Mouse (Mus musculus): ENCODE results near the gene Fam193b.
"Not testable (repeated sequence)": the region's sequence is repeated elsewhere in the genome, so short reads cannot be mapped to it uniquely, and the experiment has no call there.

Fam193b gene

GRCm38 (mm10) chr13:55571977-55572376 lies 1.1 kb upstream of the Fam193b start:
- DNase-seq (ENCODE audit: low spot score) = no peak

DNA sequence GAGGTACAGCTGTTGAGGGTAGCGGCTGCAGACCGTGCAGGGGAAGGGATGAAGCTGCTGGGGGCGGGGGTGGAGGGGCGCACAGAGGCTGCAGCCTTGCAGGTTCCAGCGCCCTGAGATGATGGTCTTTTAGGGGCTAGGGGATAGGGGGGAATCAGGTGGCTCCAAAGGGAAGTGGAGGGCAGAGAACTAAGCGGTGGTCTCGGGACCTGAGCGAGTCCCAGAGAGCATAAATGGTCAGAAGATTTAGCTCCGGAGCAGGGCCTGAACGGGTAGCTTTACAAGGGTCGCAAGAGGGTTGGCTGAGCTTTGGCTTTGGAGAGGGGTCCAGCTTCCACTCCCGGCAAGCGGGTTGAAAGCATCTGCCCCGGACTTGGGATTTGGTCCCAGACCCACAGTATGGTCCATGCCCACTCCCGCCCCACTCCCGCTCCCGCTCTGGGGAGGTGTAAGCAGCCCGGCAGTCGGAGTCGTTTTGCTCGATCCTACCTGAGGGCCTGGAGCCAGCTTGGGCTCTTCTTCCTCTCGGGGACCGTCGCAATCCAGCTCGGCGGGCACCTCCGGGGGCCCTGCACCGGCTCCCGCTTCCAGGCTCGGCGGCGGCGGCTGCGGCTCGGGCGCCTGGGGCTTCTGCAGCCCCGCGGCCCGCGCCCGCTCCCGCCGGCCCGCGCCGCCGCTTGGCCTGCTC lies 490 bp downstream of the Fam193b start:
- peak; percentile 21 for DNase-seq (ENCODE audit: low spot score)

DNA sequence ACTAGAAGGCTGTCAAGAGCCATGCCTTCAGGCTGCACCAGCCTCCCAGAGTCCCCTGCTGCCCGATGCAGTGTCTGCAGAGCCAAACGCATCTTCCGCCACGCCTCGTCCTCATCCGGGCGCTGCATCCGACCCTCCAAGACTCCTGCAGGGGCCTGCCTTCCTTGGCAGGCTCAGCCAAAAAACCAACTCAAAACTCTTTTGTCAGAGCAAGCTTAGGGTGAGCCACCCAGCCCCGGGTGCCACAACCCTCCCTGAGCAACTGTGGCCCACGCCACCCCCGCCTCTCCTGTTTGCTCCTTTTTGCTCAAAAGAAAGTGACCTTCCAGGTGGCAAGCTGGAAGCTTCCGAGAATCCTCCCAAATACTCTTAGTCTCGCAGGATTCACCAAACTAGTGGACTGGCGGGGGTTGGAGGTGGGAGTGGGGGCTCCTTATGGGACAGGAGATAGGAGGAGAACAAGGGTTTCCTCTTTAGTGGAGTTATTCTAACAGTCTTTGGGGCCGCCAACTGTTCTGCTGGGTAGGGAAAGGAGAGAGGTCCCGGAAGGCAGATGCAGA lies 1.1 kb downstream of the Fam193b start:
- DNase-seq (ENCODE audit: low spot score) = peak; percentile 33

- DNase-seq (ENCODE audit: low spot score) = not testable (repeated sequence)
These were observed 2.4 kb downstream of the Fam193b start for GRCm38 (mm10) chr13:55568524-55568923.

GRCm38 (mm10) chr13:55567949-55568348 lies 3.0 kb downstream of the Fam193b start:
- DNase-seq (ENCODE audit: low spot score) = no peak

- no peak for DNase-seq (ENCODE audit: low spot score)
These were observed 3.9 kb downstream of the Fam193b start for GRCm38 (mm10) chr13:55567001-55567400.

- no peak for DNase-seq (ENCODE audit: low spot score)
These were observed 7.5 kb downstream of the Fam193b start for GRCm38 (mm10) chr13:55563266-55563879.

- DNase-seq (ENCODE audit: low spot score) = no peak
These were observed 13.4 kb downstream of the Fam193b start for GRCm38 (mm10) chr13:55557499-55557898.

DNA sequence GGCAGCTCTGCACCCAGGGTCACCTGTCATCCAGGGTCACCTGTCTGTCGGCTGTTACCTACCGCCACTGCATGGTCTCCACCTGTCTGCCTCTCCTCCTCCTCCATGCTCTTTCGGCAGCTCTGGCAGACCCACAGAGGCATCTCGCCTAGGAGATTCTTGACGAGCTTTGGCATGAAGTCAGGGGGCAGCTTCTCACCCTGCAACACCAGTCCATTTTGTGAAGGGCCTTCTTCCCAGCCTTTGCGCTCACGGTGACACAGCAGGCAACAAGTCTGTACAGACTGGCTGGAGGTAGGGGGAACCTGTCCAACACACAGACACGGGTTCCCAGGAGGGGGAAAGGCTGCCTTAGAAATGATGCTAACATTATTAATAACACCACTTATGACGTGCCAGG lies 15.0 kb downstream of the Fam193b start:
- DNase-seq (ENCODE audit: low spot score) = no peak

GRCm38 (mm10) chr13:55549061-55549460 lies 21.9 kb downstream of the Fam193b start:
- DNase-seq (ENCODE audit: low spot score) = no peak

- DNase-seq (ENCODE audit: low spot score) = no peak
These were observed 22.5 kb downstream of the Fam193b start for GRCm38 (mm10) chr13:55548426-55548825.

GRCm38 (mm10) chr13:55547916-55548315 lies 23.0 kb downstream of the Fam193b start:
- no peak for DNase-seq (ENCODE audit: low spot score)

- DNase-seq (ENCODE audit: low spot score) = no peak
These were observed 26.1 kb downstream of the Fam193b start for GRCm38 (mm10) chr13:55544792-55545191.

DNA sequence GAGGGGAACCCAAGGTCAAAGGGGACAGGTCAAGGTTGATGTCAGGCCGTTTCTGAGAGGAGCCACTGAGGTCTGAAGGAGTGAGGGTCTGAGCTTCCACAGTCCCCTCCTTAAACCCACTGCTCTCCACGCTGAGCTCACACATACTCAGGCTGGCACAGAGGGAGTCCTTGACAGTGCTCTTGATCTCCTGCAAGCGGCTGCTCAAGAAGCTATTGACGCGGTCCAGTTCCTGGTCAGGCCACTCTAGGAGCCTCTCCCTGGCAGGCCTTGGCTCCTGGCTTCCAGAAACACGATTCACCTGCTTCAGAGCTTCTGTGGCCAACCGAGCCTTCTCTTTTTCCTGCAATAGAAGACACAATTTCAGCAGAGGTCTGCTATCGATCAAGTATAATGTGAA lies 27.5 kb downstream of the Fam193b start:
- no peak for DNase-seq (ENCODE audit: low spot score)

GRCm38 (mm10) chr13:55542891-55543290 lies 28.0 kb downstream of the Fam193b start:
- DNase-seq (ENCODE audit: low spot score) = no peak

DNA sequence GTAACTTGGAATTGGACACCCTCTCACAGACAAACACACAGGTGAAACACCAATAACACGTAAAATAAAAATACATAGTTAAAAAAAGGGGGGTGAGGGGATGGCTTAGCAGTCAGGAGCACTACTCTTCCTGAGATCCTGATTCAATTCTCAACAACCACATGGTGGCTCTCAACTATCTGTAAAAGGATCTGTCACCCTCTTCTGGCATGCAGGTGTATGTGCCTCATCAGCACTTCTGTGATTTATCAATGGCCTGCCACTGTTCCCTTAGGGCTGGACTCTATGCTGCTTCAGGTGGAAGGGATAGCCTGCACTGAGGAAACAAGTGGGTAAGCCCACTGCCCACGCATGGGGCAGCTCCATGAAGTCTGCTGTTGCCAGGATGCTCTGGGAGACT lies 30.0 kb downstream of the Fam193b start:
- no peak for DNase-seq (ENCODE audit: low spot score)

DNA sequence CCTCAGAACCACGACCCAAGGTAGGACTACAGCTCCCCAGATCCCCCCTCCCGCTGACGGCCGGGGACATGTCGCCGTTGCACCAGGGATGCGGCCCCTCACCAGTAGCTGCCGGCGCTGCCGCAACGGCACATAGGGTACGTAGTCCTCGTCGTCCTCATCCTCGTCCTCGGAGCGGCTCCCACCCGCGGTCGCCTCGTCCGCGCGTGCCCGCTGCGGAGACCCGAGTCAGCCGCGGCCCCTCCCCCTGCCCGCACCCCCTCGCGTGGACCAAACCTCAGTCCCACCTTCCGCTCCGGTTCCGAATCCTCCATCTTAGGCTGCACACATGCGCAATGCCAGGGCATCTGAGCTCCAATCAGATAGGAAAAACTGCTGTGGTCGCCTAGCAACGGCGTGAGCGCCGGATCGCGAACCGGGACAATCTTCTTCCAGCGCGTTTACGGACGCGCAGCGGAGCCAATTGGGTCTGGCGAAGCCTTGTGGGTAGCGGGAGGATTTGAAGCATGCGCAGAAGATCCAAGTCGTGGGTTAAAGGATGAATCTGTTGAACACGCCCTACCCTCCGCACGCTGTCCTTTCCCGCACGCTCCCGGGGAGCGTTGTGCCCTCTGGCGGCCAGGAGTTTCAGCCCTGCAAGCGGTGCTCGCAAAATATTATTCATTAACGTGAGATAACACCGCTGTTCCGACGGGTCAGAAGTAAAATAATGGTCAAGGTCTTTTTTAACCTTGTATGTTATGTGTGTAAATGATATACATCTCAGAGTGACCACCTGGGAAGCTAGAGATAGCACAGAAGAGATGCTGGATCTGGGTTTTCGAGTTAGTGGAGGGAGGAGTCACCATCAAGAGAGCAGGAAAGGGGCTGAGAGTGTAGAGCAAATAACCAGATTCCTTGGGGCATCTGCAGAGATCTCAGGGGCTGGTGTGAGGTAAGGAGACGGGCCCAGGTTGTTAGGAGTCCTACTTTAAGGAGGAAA lies 34.4 kb downstream of the Fam193b start, which contains the start of gene Ddx41:
TSS of gene Ddx41 (minus strand) at position 465 of the 982 bp plus-strand sequence.
- DNase-seq (ENCODE audit: low spot score) = peak; percentile 100

DNA sequence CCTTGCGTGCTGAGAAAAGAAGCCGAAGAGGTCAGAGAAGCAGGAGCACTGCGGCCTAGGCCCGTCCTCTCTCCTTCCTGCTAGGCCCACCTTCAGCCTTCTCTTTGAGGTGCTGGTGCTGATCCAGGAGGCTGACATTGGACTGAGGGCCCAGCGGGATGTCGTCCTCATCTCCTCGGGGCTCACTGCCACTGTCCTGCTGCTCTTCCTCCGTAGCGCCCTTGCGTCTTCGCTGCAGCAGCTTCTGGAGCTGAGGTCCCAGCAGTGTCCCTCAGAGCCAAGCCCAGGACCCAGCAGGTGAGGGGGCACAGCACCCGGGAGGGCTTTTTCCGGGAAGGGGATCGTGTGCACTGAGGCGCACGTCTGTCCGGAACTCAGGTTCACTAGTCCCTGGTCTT lies 35.1 kb downstream of the Fam193b start:
- DNase-seq (ENCODE audit: low spot score) = no peak

DNA sequence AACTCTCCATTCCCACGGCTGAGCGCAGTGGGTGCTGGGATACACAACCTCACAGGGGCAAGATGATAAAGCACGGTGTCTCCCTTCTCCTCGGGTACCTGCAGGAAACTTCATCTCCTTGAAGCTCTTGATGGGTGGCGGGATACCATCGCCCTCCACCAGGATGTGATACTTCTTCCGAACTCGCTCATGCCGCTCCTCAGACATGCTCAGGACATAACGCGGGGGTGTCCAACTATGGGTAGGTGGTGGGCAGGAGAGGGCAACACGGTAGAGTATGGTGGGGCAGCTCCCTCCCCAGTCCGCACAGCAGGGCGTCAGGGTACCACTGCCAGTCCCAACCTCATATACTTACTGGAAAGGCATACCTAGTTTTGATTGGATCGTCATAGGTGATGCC lies 35.7 kb downstream of the Fam193b start:
- DNase-seq (ENCODE audit: low spot score) = no peak

- DNase-seq (ENCODE audit: low spot score) = no peak
These were observed 41.6 kb downstream of the Fam193b start, which contains the start of gene Dok3 for GRCm38 (mm10) chr13:55529198-55529915. Gene Dok3 (minus strand): TSS chr13:55529296.

Data from layer of hippocampus, adult 11-12 months (tissue).